8 mouse cellular contexts compared by ENCODE assay signal in genomic region chr17:8388463-8388862, GRCm38 (mm10). TPM values are rescaled to one million over a fixed set of nuclear protein-coding genes. Genes with fewer than 3 reads are reported as not detected.
DNase-seq lines count a peak whose midpoint lies in the region; ATAC-seq lines count a peak whose summit lies in the region.

No protein-coding gene starts in this region.

- H3K27me3 ChIP-seq in heart, embryonic 12.5 days (replicated peaks) = peaks cover 57% of the 10 kb centered on the region
- peaks cover 45% of the 10 kb centered on the region for H3K27me3 ChIP-seq in embryonic facial prominence, embryonic 14.5 days (replicated peaks; ENCODE audit: control insufficient read depth, insufficient read depth, low read length)
- H3K27me3 ChIP-seq in splenic B cell, adult 2 months (ENCODE audit: control insufficient read depth, insufficient read depth, low read length, poor library complexity, severe bottlenecking) = no peaks in the 10 kb centered on the region

- H3K36me3 ChIP-seq in heart, embryonic 12.5 days = no peaks in the 10 kb centered on the region
- no peaks in the 10 kb centered on the region for H3K36me3 ChIP-seq in embryonic facial prominence, embryonic 14.5 days (ENCODE audit: control insufficient read depth, insufficient read depth, low read length)
- no peaks in the 10 kb centered on the region for H3K36me3 ChIP-seq in splenic B cell, adult 2 months (ENCODE audit: control insufficient read depth, insufficient read depth, low read length, poor library complexity, severe bottlenecking)

- no peak overlapping the region for H3K4me2 ChIP-seq in heart, embryonic 12.5 days
- peak overlapping the region; percentile 38; the same call in 1 of the 2 replicates for H3K4me2 ChIP-seq in embryonic facial prominence, embryonic 14.5 days (ENCODE audit: low read depth, low read length)

- H3K9ac ChIP-seq in heart, embryonic 12.5 days = no peak overlapping the region
- no peak overlapping the region for H3K9ac ChIP-seq in embryonic facial prominence, embryonic 14.5 days (ENCODE audit: low read depth, low read length)

- no peak for ATAC-seq in heart, embryonic 12.5 days (ENCODE audit: insufficient number of reproducible peaks, low FRiP score)
- ATAC-seq in embryonic facial prominence, embryonic 14.5 days (ENCODE audit: low read depth) = no peak
- peak; percentile 78 for ATAC-seq in megakaryocyte-erythroid progenitor cell, adult 5-6 weeks (replicated peaks; ENCODE audit: low FRiP score, low TSS enrichment, poor library complexity, severe bottlenecking)

- H3K27ac ChIP-seq in heart, embryonic 12.5 days (ENCODE audit: poor library complexity, severe bottlenecking) = no peak overlapping the region
- H3K27ac ChIP-seq in embryonic facial prominence, embryonic 14.5 days (replicated peaks; ENCODE audit: low read depth, low read length) = no peak overlapping the region

- H3K4me1 ChIP-seq in heart, embryonic 12.5 days (replicated peaks) = peaks cover 6% of the 10 kb centered on the region
- H3K4me1 ChIP-seq in embryonic facial prominence, embryonic 14.5 days (ENCODE audit: control insufficient read depth, insufficient read depth, low read length) = no peaks in the 10 kb centered on the region; the same call in 1 of the 2 replicates

- 1% methylated on average over 13 of the region's 13 CpGs for WGBS in heart, embryonic 12.5 days
- WGBS in embryonic facial prominence, embryonic 14.5 days = 2% methylated on average over 13 of the region's 13 CpGs

- H3K9me3 ChIP-seq in heart, embryonic 12.5 days (replicated peaks) = no peaks in the 10 kb centered on the region
- no peaks in the 10 kb centered on the region for H3K9me3 ChIP-seq in embryonic facial prominence, embryonic 14.5 days (ENCODE audit: control insufficient read depth, low read length)

- peak overlapping the region; percentile 18; the same call in 1 of the 2 replicates for H3K4me3 ChIP-seq in heart, embryonic 12.5 days
- no peak overlapping the region for H3K4me3 ChIP-seq in embryonic facial prominence, embryonic 14.5 days (ENCODE audit: low read depth, low read length)

- DNase-seq in heart, adult 11 months = no peak
- peak; percentile 84 for DNase-seq in ES-CJ7 (ENCODE audit: low read depth, low spot score)
- no peak for DNase-seq in embryonic facial prominence, embryonic 14.5 days (ENCODE audit: low spot score)
- DNase-seq in kidney, adult 18-20 months = peak; percentile 42
- peak; percentile 46 for DNase-seq in splenic B cell, adult 2 months (ENCODE audit: low read depth, low spot score)
- no peak for DNase-seq in urinary bladder, postnatal 10 days (ENCODE audit: low spot score)

RNA-seq across cellular contexts. Expression of gene T2, which starts 32.7 kb away (rescaled TPM):
- 1.0 and 1.1 TPM in 2 replicates for polyA plus RNA-seq in heart, embryonic 12.5 days (2016; fragmentation: Nextera tagmentation; extraction: Ambion mirVana)
- polyA plus RNA-seq in embryonic facial prominence, embryonic 14.5 days (2014; fragmentation: Nextera tagmentation; extraction: Ambion mirVana) = 0.46 and 0.47 TPM in 2 replicates
- total RNA-seq in megakaryocyte-erythroid progenitor cell, adult 5-6 weeks (2014; fragmentation: Nextera tagmentation) = not detected in 2 replicates
- total RNA-seq in megakaryocyte-erythroid progenitor cell, adult 5-6 weeks (2017) = 0.27 TPM in 1 of 2 replicates, not detected in the other

RNA-seq across cellular contexts. Expression of gene T, which starts 45.8 kb away (rescaled TPM):
- 0.24 and 0.46 TPM in 2 replicates for polyA plus RNA-seq in heart, embryonic 12.5 days (2016; fragmentation: Nextera tagmentation; extraction: Ambion mirVana)
- 0.24 and 0.60 TPM in 2 replicates for polyA plus RNA-seq in embryonic facial prominence, embryonic 14.5 days (2014; fragmentation: Nextera tagmentation; extraction: Ambion mirVana)
- total RNA-seq in megakaryocyte-erythroid progenitor cell, adult 5-6 weeks (2014; fragmentation: Nextera tagmentation) = not detected in 2 replicates
- total RNA-seq in megakaryocyte-erythroid progenitor cell, adult 5-6 weeks (2017) = not detected in 2 replicates

RNA-seq across cellular contexts. Expression of gene Prr18, which starts 51.2 kb away (rescaled TPM):
- polyA plus RNA-seq in heart, embryonic 12.5 days (2016; fragmentation: Nextera tagmentation; extraction: Ambion mirVana) = 0.10 and 0.14 TPM in 2 replicates
- 1.0 TPM in 2 replicates for polyA plus RNA-seq in embryonic facial prominence, embryonic 14.5 days (2014; fragmentation: Nextera tagmentation; extraction: Ambion mirVana)
- 0.15 TPM in 1 of 2 replicates, not detected in the other for total RNA-seq in megakaryocyte-erythroid progenitor cell, adult 5-6 weeks (2014; fragmentation: Nextera tagmentation)
- total RNA-seq in megakaryocyte-erythroid progenitor cell, adult 5-6 weeks (2017) = not detected in 2 replicates

Comparison
In these comparisons a context has a peak if more than half of its experiments do, and no peak if none do; other contexts are left out.
1. DNase-seq: peak in ES-CJ7 (single experiment), kidney, adult 18-20 months (single experiment) and splenic B cell, adult 2 months (single experiment); none in heart, adult 11 months (single experiment), embryonic facial prominence, embryonic 14.5 days (single experiment) and urinary bladder, postnatal 10 days (single experiment).